Mouse (Mus musculus) liver, embryonic 14.5 days (tissue): ENCODE measurements at regions not wholly inside any gene's neighbourhood (a gene's known extent, or its start where the extent isn't known, plus 50 kb on each side); places are given as distances from the start of the nearest gene placed in this dataset.

Experiments
- ATAC-seq: fragments of 200-750 bp; cut with Nextera tagmentation; 2 replicates; pipeline ENCODE4 v1.8.0; 2017; ENCODE audit warnings: moderate number of reproducible peaks, mild to moderate bottlenecking, moderate library complexity; ENCODE audit not compliant: insufficient read depth
- DNase-seq, 3 experiments: peaks; one replicate each; pipeline ENCODE4 v3.0.0-alpha.2; 2012 to 2013; ENCODE audit warnings: low read depth in 3 of 3, low spot score in 3 of 3
- H3K27ac ChIP-seq: fragments of 300-500 bp; sonication (generic); 2 replicates; pipeline ENCODE4 v1.5.1; 2014; ENCODE audit warnings: moderate library complexity, mild to moderate bottlenecking, control low read depth, inconsistent platforms
- H3K27me3 ChIP-seq: fragments of 300-500 bp; sonication (generic); 2 replicates; pipeline ENCODE4 v1.6.1; 2014; ENCODE audit warnings: mild to moderate bottlenecking, low read length, moderate library complexity; ENCODE audit not compliant: control insufficient read depth, insufficient read depth
- H3K36me3 ChIP-seq: fragments of 300-500 bp; sonication (generic); replicated peaks from 2 replicates; pipeline ENCODE4 v1.6.1; 2014; ENCODE audit warnings: low read depth; ENCODE audit not compliant: control insufficient read depth, insufficient read depth
- H3K4me1 ChIP-seq, 2 experiments: fragments of 200-500 bp in 1 of 2; fragments of 300-500 bp in 1 of 2; sonication (generic) in 1 of 2; replicated peaks; 2 replicates each; pipeline ENCODE4 v1.6.1; 2012 to 2014; ENCODE audit warnings: antibody characterized with exemption in 1 of 2, inconsistent platforms in 1 of 2, low read length in 1 of 2; ENCODE audit not compliant: control insufficient read depth in 2 of 2, insufficient read depth in 2 of 2
- H3K4me2 ChIP-seq: fragments of 300-500 bp; sonication (generic); 2 replicates; pipeline ENCODE4 v1.6.1; 2014; ENCODE audit warnings: low read depth, mild to moderate bottlenecking, control low read depth, moderate library complexity
- H3K4me3 ChIP-seq, 2 experiments: fragments of 200-500 bp in 1 of 2; fragments of 300-500 bp in 1 of 2; sonication (generic) in 1 of 2; 2 replicates each; pipeline ENCODE4 v1.5.1; 2012 to 2014; ENCODE audit warnings: low read depth in 2 of 2, low read length in 2 of 2, mild to moderate bottlenecking in 2 of 2, control low read depth in 1 of 2, inconsistent platforms in 1 of 2, moderate library complexity in 1 of 2; ENCODE audit not compliant: insufficient read depth in 1 of 2
- H3K9ac ChIP-seq: fragments of 300-500 bp; sonication (generic); replicated peaks from 2 replicates; pipeline ENCODE4 v1.6.1; 2014; ENCODE audit warnings: mild to moderate bottlenecking, control low read depth, moderate library complexity
- H3K9me3 ChIP-seq: fragments of 300-500 bp; sonication (generic); 2 replicates; pipeline ENCODE4 v1.6.1; 2016; ENCODE audit warnings: low read length, mixed read lengths; ENCODE audit not compliant: control insufficient read depth
- CTCF ChIP-seq: IDR thresholded peaks from 2 replicates; pipeline ENCODE4 v1.5.1; 2016; ENCODE audit warnings: antibody characterized with exemption, low read depth, control low read depth
- EP300 ChIP-seq: IDR thresholded peaks from 2 replicates; pipeline ENCODE4 v1.6.1; 2016; ENCODE audit warnings: antibody characterized with exemption, low read depth
- WGBS: fragments of 180-500 bp; shearing (Covaris S2); extraction: QIAGEN DNeasy Blood & Tissue Kit; methylation state at CpG from one replicate; pipeline ENCODE4 v1.1.7; 2014; ENCODE audit not compliant: insufficient replicate concordance; 5-methylcytosine and 5-hydroxymethylcytosine counted together

- Histone ChIP-seq H3K9ac (no peak overlapping the region), H3K36me3 (no peaks in the 10 kb centered on the region), H3K9me3 (no peaks in the 10 kb centered on the region), H3K27me3 (no peaks in the 10 kb centered on the region), H3K4me2 (no peak overlapping the region), H3K4me1 (no peaks in the 10 kb centered on the region), H3K4me3 (no peak overlapping the region), H3K27ac (no peak overlapping the region)
- ATAC-seq (no peak), DNase-seq (no peak)
- WGBS, result 52% methylated on average over 4 of the region's 4 CpGs
- TF ChIP-seq EP300 (no peak), CTCF (no peak)
Measured at GRCm38 (mm10) chr9:69588846-69589245, 135.4 kb downstream of the Anxa2 start.

GRCm38 (mm10) chr9:69587096-69587495 is 133.7 kb downstream of the Anxa2 start:
- no peak for DNase-seq
- no peaks in the 10 kb centered on the region for H3K36me3 ChIP-seq
- TF ChIP-seq EP300 (no peak), CTCF (no peak)
- H3K9me3 ChIP-seq, result no peaks in the 10 kb centered on the region
- H3K27ac ChIP-seq, result no peak overlapping the region
- 70% methylated on average over 3 of the region's 3 CpGs for WGBS
- H3K4me2 ChIP-seq, result no peak overlapping the region
- no peaks in the 10 kb centered on the region for H3K27me3 ChIP-seq
- H3K9ac ChIP-seq, result no peak overlapping the region
- ATAC-seq, result no peak
- no peak overlapping the region for H3K4me3 ChIP-seq
- H3K4me1 ChIP-seq, result no peaks in the 10 kb centered on the region

- Histone ChIP-seq H3K4me1 (no peaks in the 10 kb centered on the region), H3K9ac (no peak overlapping the region), H3K27ac (no peak overlapping the region), H3K9me3 (no peaks in the 10 kb centered on the region), H3K27me3 (no peaks in the 10 kb centered on the region), H3K4me2 (no peak overlapping the region), H3K36me3 (no peaks in the 10 kb centered on the region), H3K4me3 (no peak overlapping the region)
- TF ChIP-seq CTCF (peak; percentile 27; the same call in 1 of the 2 replicates), EP300 (no peak)
- DNase-seq (no peak), ATAC-seq (no peak)
Measured at GRCm38 (mm10) chr9:69581236-69581635, 127.8 kb downstream of the Anxa2 start.

- Histone ChIP-seq H3K4me2 (no peak overlapping the region), H3K9me3 (no peaks in the 10 kb centered on the region), H3K4me3 (no peak overlapping the region), H3K36me3 (no peaks in the 10 kb centered on the region), H3K9ac (no peak overlapping the region), H3K27me3 (no peaks in the 10 kb centered on the region), H3K27ac (no peak overlapping the region), H3K4me1 (no peaks in the 10 kb centered on the region)
- DNase-seq (no peak), ATAC-seq (no peak)
- 72% methylated on average over 10 of the region's 10 CpGs for WGBS
- no peak for TF ChIP-seq EP300
- TF ChIP-seq CTCF, result no peak
Measured at GRCm38 (mm10) chr9:69577661-69578405, 124.4 kb downstream of the Anxa2 start.

GRCm38 (mm10) chr9:69575386-69575785 is 122.0 kb downstream of the Anxa2 start:
- Histone ChIP-seq H3K27me3 (no peaks in the 10 kb centered on the region), H3K9me3 (no peaks in the 10 kb centered on the region), H3K27ac (no peak overlapping the region), H3K4me3 (no peak overlapping the region), H3K9ac (no peak overlapping the region), H3K4me1 (no peaks in the 10 kb centered on the region), H3K36me3 (no peaks in the 10 kb centered on the region), H3K4me2 (no peak overlapping the region)
- TF ChIP-seq CTCF (no peak), EP300 (no peak)
- WGBS, result 48% methylated on average over 14 of the region's 14 CpGs
- DNase-seq, result no peak
- ATAC-seq, result no peak
